Comparison of ENCODE assay signal across 19 mouse cellular contexts in the genomic region with DNA sequence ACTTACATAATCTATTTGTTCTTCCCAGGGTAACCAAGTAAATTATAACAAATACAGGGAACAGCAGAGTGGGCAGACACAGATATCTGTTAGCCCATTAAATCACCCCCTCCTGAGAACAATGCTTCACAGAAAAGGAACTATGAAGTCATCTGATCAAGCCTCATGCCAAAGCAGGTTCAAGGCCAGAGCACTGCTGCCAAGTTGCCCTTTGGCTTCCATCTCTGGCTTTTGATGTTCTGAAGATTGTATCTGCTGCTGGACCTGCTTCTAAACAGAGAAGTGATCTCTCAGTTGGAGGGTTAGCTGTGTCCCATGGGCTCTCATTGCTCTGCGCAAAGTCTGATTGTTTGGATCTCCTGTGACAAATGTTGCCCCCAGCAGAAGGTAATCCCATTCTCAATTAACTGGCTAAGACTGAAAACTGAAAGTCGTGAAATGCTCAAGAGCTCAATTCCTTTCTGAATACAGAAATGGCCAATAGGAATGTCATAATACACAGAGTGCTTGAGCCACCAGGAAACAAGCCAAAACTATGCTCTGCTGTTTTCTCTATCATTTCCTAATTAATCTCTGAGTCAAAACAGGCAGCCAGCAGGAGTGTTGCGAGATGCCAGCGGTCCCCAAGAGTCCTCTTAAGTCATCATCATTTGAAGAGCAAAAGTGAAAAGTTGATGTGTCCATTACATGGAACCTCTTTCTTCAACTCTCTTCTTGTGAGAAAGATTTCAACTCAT.
A peak's percentile ranks its signal among the peaks of the same experiment; 100 is the strongest.
DNase-seq lines count a peak whose midpoint lies in the region; ATAC-seq and TF ChIP-seq lines count a peak whose summit lies in the region.
"Had no signal": no experiment of that assay in that cellular context is flagged by ENCODE, and none has a peak within 500 bp of the region (broad histone marks: within the 10 kb centered on the region; RNA-seq: fewer than 3 reads in every experiment).

No protein-coding gene starts in this region.

- H3K79me2 ChIP-seq in heart, adult 2 months (replicated peaks; ENCODE audit: control insufficient read depth, insufficient read depth, low read length), result no peaks in the 10 kb centered on the region

- H3K4me1 ChIP-seq in heart, adult 2 months (ENCODE audit: control insufficient read depth, insufficient read depth, low read length), result peaks cover 6% of the 10 kb centered on the region
- H3K4me1 ChIP-seq in kidney, embryonic 15.5 days, result no peaks in the 10 kb centered on the region
- H3K4me1 ChIP-seq: embryonic facial prominence, embryonic 13.5 days; heart, embryonic 13.5 days; midbrain, embryonic 10.5 days had no signal

- no peak for TF ChIP-seq CTCF in heart, adult 2 months (IDR thresholded peaks at IDR 0.05)

- H3K9me3 ChIP-seq in kidney, embryonic 15.5 days (replicated peaks), result no peaks in the 10 kb centered on the region
- H3K9me3 ChIP-seq: embryonic facial prominence, embryonic 13.5 days; midbrain, embryonic 10.5 days had no signal

- TF ChIP-seq EP300 in heart, adult 2 months (IDR thresholded peaks at IDR 0.05; ENCODE audit: insufficient read depth, low read depth, low read length), result no peak

- H3K9ac ChIP-seq in heart, adult 2 months (ENCODE audit: low read depth, low read length), result no peak overlapping the region
- H3K9ac ChIP-seq in kidney, embryonic 15.5 days, result no peak overlapping the region
- H3K9ac ChIP-seq: embryonic facial prominence, embryonic 13.5 days; forebrain, postnatal 0 days; heart, embryonic 13.5 days had no signal

- no peaks in the 10 kb centered on the region for H3K27me3 ChIP-seq in heart, adult 2 months (ENCODE audit: control insufficient read depth, insufficient read depth, low read length)
- H3K27me3 ChIP-seq in kidney, embryonic 15.5 days, result no peaks in the 10 kb centered on the region
- H3K27me3 ChIP-seq: embryonic facial prominence, embryonic 13.5 days; heart, embryonic 13.5 days had no signal

- peak; percentile 27 to 35 for DNase-seq in heart, adult 2 months
- DNase-seq in heart, postnatal 14 days, result no peak
- peak; percentile 82 for DNase-seq in adipocyte (ENCODE audit: low spot score)
- DNase-seq in adrenal gland, postnatal 14 days, result peak; percentile 41
- DNase-seq in gonadal fat pad, adult 2 months (ENCODE audit: low read depth), result peak; percentile 79
- DNase-seq in layer of hippocampus, postnatal 10 days (ENCODE audit: low spot score in 2 of 2), result no peak
- no peak for DNase-seq in kidney, adult 18-20 months
- DNase-seq: cerebellum, adult 9-10 months; forebrain, postnatal 0 days; kidney, adult 2 months; kidney, postnatal 36 days; liver; right cerebral cortex, postnatal 25 days; thymus, postnatal 4 days had no signal

- peaks cover 3% of the 10 kb centered on the region; the same call in 1 of the 2 replicates for H3K36me3 ChIP-seq in heart, adult 2 months (ENCODE audit: control insufficient read depth, insufficient read depth, low read length)
- no peaks in the 10 kb centered on the region for H3K36me3 ChIP-seq in kidney, embryonic 15.5 days
- H3K36me3 ChIP-seq: embryonic facial prominence, embryonic 13.5 days; heart, embryonic 13.5 days; midbrain, embryonic 10.5 days had no signal

- H3K4me3 ChIP-seq in heart, adult 2 months, result no peak overlapping the region
- no peak overlapping the region for H3K4me3 ChIP-seq in kidney, embryonic 15.5 days (replicated peaks)
- H3K4me3 ChIP-seq: embryonic facial prominence, embryonic 13.5 days; heart, embryonic 13.5 days; midbrain, embryonic 10.5 days had no signal

- peak overlapping the region; percentile 17 for H3K27ac ChIP-seq in heart, adult 2 months
- no peak overlapping the region for H3K27ac ChIP-seq in kidney, embryonic 15.5 days
- H3K27ac ChIP-seq: embryonic facial prominence, embryonic 13.5 days; heart, embryonic 13.5 days; hindbrain, postnatal 0 days; midbrain, embryonic 10.5 days had no signal

- no peak for ATAC-seq in kidney, embryonic 15.5 days (replicated peaks; ENCODE audit: low FRiP score)
- ATAC-seq: forebrain, postnatal 0 days; hindbrain, postnatal 0 days had no signal

- intact Hi-C loops in heart, adult 2 months (cut with DNase I), result no loop called here
- intact Hi-C loops in heart, postnatal 14 days (cut with DNase I), result no loop called here

- no peak for TF ChIP-seq POLR2A in heart, adult 2 months (IDR thresholded peaks at IDR 0.05; ENCODE audit: insufficient read depth, low read depth, low read length)

- WGBS in heart, adult 2 months, result 34% methylated on average over 4 of the region's 4 CpGs
- WGBS in kidney, embryonic 15.5 days, result 86% methylated on average over 4 of the region's 4 CpGs

- no peak overlapping the region for H3K4me2 ChIP-seq in kidney, embryonic 15.5 days
- H3K4me2 ChIP-seq: embryonic facial prominence, embryonic 13.5 days; heart, embryonic 13.5 days had no signal

Comparison
In these comparisons a context has a peak if more than half of its experiments do, and no peak if none do; other contexts are left out.
1. DNase-seq: peak in heart, adult 2 months (2 of 2), adipocyte (single experiment), adrenal gland, postnatal 14 days (single experiment) and gonadal fat pad, adult 2 months (single experiment); none in heart, postnatal 14 days (0 of 2), layer of hippocampus, postnatal 10 days (0 of 2) and kidney, adult 18-20 months (single experiment).